Mouse (Mus musculus) kidney, postnatal 0 days (tissue): Measurements from ENCODE around the gene Cdh3. TPM values are rescaled to one million over a fixed set of nuclear protein-coding genes. Genes with fewer than 3 reads are reported as not detected.

Source experiments
- ATAC-seq: fragments of 200-750 bp; cut with Nextera tagmentation; replicated peaks from 2 replicates; pipeline ENCODE4 v1.8.0; 2017; ENCODE audit warnings: low read depth, moderate number of reproducible peaks, moderate TSS enrichment, moderate library complexity; ENCODE audit not compliant: low FRiP score
- DNase-seq: peaks from one replicate; pipeline ENCODE4 v3.0.0-alpha.2; 2016; ENCODE audit warnings: low spot score
- H3K27ac ChIP-seq: fragments of 300-500 bp; sonication (generic); 2 replicates; pipeline ENCODE4 v1.5.1; 2014; ENCODE audit warnings: mild to moderate bottlenecking
- H3K27me3 ChIP-seq: fragments of 300-500 bp; sonication (generic); 2 replicates; pipeline ENCODE4 v1.6.1; 2014; ENCODE audit warnings: low read length, mixed read lengths; ENCODE audit not compliant: insufficient read depth
- H3K36me3 ChIP-seq: fragments of 300-500 bp; sonication (generic); 2 replicates; pipeline ENCODE4 v1.6.1; 2014; ENCODE audit warnings: low read length, mixed read lengths; ENCODE audit not compliant: insufficient read depth
- H3K4me1 ChIP-seq: fragments of 300-500 bp; sonication (generic); replicated peaks from 2 replicates; pipeline ENCODE4 v1.6.1; 2014; ENCODE audit warnings: antibody characterized with exemption, low read length, mixed read lengths; ENCODE audit not compliant: insufficient read depth
- H3K4me2 ChIP-seq: fragments of 300-500 bp; sonication (generic); 2 replicates; pipeline ENCODE4 v1.6.1; 2014; ENCODE audit warnings: mild to moderate bottlenecking, low read length, moderate library complexity, mixed read lengths
- H3K4me3 ChIP-seq: fragments of 300-500 bp; sonication (generic); replicated peaks from 2 replicates; pipeline ENCODE4 v1.5.1; 2014; ENCODE audit warnings: low read depth, low read length
- H3K9ac ChIP-seq: fragments of 300-500 bp; sonication (generic); 2 replicates; pipeline ENCODE4 v1.6.1; 2014; ENCODE audit warnings: low read depth, low read length
- H3K9me3 ChIP-seq: fragments of 300-500 bp; sonication (generic); replicated peaks from 2 replicates; pipeline ENCODE4 v1.6.1; 2016; ENCODE audit warnings: low read length, inconsistent platforms, mixed read lengths
- CTCF ChIP-seq: IDR thresholded peaks from 2 replicates; pipeline ENCODE4 v1.5.1; 2016; ENCODE audit warnings: antibody characterized with exemption, low read depth, mild to moderate bottlenecking, moderate library complexity
- WGBS: fragments of 180-500 bp; shearing (Covaris S2); extraction: QIAGEN DNeasy Blood & Tissue Kit; methylation state at CpG from one replicate; pipeline ENCODE4 v1.1.7; 2014; 5-methylcytosine and 5-hydroxymethylcytosine counted together
- polyA plus RNA-seq: library from polyadenylated mRNA; unstranded; fragments of >200 nt; fragmentation: Nextera tagmentation; extraction: Ambion mirVana; gene quantifications from 2 replicates; pipeline ENCODE4 v1.2.1, GENCODE M21; 2015

The Cdh3 gene
- polyA plus RNA-seq, 1 experiment from 2014 or later: 20.9 TPM

GRCm38 (mm10) chr8:106574283-106574682, 63.6 kb downstream of the Cdh3 start:
- H3K4me1 ChIP-seq: peaks cover 6% of the 10 kb centered on the region; the same call in 1 of the 2 replicates
- no peaks in the 10 kb centered on the region for H3K36me3 ChIP-seq
- H3K4me2 ChIP-seq: no peak overlapping the region
- no peak overlapping the region for H3K27ac ChIP-seq
- no peaks in the 10 kb centered on the region for H3K9me3 ChIP-seq
- TF ChIP-seq CTCF: no peak
- H3K9ac ChIP-seq: no peak overlapping the region
- WGBS: 91% methylated on average over 4 of the region's 4 CpGs
- H3K27me3 ChIP-seq: no peaks in the 10 kb centered on the region
- ATAC-seq (no peak), DNase-seq (no peak)
- no peak overlapping the region for H3K4me3 ChIP-seq

GRCm38 (mm10) chr8:106576849-106577555, 66.3 kb downstream of the Cdh3 start:
- no peak overlapping the region for H3K4me2 ChIP-seq
- WGBS: 22% methylated on average over 6 of the region's 6 CpGs
- TF ChIP-seq CTCF: no peak
- peak; percentile 63; the same call in 1 of the 2 replicates for ATAC-seq
- peak; percentile 64 for DNase-seq
- no peak overlapping the region for H3K9ac ChIP-seq
- H3K4me1 ChIP-seq: 0 out of 2 replicates have a peak, but pooled peaks cover 6% of the 10 kb centered on the region
- H3K27ac ChIP-seq: peak overlapping the region; percentile 6; the same call in 1 of the 2 replicates
- H3K4me3 ChIP-seq: no peak overlapping the region
- no peaks in the 10 kb centered on the region for H3K36me3 ChIP-seq
- H3K27me3 ChIP-seq: no peaks in the 10 kb centered on the region
- H3K9me3 ChIP-seq: no peaks in the 10 kb centered on the region

- no peak for TF ChIP-seq CTCF
- Histone ChIP-seq H3K9me3 (no peaks in the 10 kb centered on the region), H3K27ac (no peak overlapping the region), H3K36me3 (no peaks in the 10 kb centered on the region), H3K4me1 (0 out of 2 replicates have a peak, but pooled peaks cover 6% of the 10 kb centered on the region), H3K27me3 (no peaks in the 10 kb centered on the region), H3K9ac (no peak overlapping the region), H3K4me3 (no peak overlapping the region), H3K4me2 (no peak overlapping the region)
- no peak for DNase-seq
- no peak for ATAC-seq
- whole genome bisulfite sequencing: 42% methylated on average over 2 of the region's 2 CpGs
Measured at GRCm38 (mm10) chr8:106579510-106579909, 68.8 kb downstream of the Cdh3 start.

GRCm38 (mm10) chr8:106581344-106582088, 70.8 kb downstream of the Cdh3 start:
- H3K27ac ChIP-seq: no peak overlapping the region
- no peaks in the 10 kb centered on the region for H3K36me3 ChIP-seq
- no peak overlapping the region for H3K9ac ChIP-seq
- no peak overlapping the region for H3K4me3 ChIP-seq
- H3K27me3 ChIP-seq: no peaks in the 10 kb centered on the region
- no peaks in the 10 kb centered on the region for H3K9me3 ChIP-seq
- ATAC-seq: 0 out of 2 replicates have a peak, but pooled peaks have one; percentile 33
- no peak for DNase-seq
- H3K4me1 ChIP-seq: 0 out of 2 replicates have a peak, but pooled peaks cover 6% of the 10 kb centered on the region
- WGBS: 66% methylated on average over 6 of the region's 6 CpGs
- no peak overlapping the region for H3K4me2 ChIP-seq
- no peak for TF ChIP-seq CTCF

- DNase-seq (no peak), ATAC-seq (peak; percentile 75; the same call in 1 of the 2 replicates)
- Histone ChIP-seq H3K27me3 (no peaks in the 10 kb centered on the region), H3K9me3 (no peaks in the 10 kb centered on the region), H3K9ac (no peak overlapping the region), H3K36me3 (no peaks in the 10 kb centered on the region), H3K4me1 (no peaks in the 10 kb centered on the region), H3K27ac (peak overlapping the region; percentile 60; the same call in 1 of the 2 replicates), H3K4me3 (no peak overlapping the region), H3K4me2 (no peak overlapping the region)
- TF ChIP-seq CTCF: no peak
- WGBS: 50% methylated on average over 11 of the region's 11 CpGs
Measured at GRCm38 (mm10) chr8:106584942-106585670, 74.4 kb downstream of the Cdh3 start.

- 89% methylated on average over 3 of the region's 3 CpGs for WGBS
- peak overlapping the region; percentile 60; the same call in 1 of the 2 replicates for H3K27ac ChIP-seq
- H3K9ac ChIP-seq: no peak overlapping the region
- H3K4me1 ChIP-seq: no peaks in the 10 kb centered on the region
- no peak overlapping the region for H3K4me2 ChIP-seq
- H3K36me3 ChIP-seq: no peaks in the 10 kb centered on the region
- ATAC-seq: no peak
- no peak for DNase-seq
- H3K4me3 ChIP-seq: no peak overlapping the region
- H3K9me3 ChIP-seq: no peaks in the 10 kb centered on the region
- H3K27me3 ChIP-seq: no peaks in the 10 kb centered on the region
- TF ChIP-seq CTCF: no peak
Measured at GRCm38 (mm10) chr8:106585671-106586037, 75.0 kb downstream of the Cdh3 start.
